Mouse (Mus musculus) heart, postnatal 10 days (tissue): ENCODE results near the gene Abcb8. TPM values are rescaled to one million over a fixed set of nuclear protein-coding genes. Genes with fewer than 3 reads are reported as not detected.

Source experiments
- DNase-seq, 2 experiments: peaks; one replicate each; pipeline ENCODE4 v3.0.0; 2021
- intact Hi-C: fragments of 180-260 bp; cut with DNase I; formaldehyde crosslinking; loops from one replicate; pipeline ENCODE4 v1.15.1; 2025
- total RNA-seq, 2 experiments: library from RNA; stranded (reverse); gene quantifications; 2 replicates each; pipeline ENCODE4 v1.2.3; 2021

Gene Abcb8
- total RNA-seq, 2 experiments from 2014 or later: 85.0 to 88.5 TPM

GRCm38 (mm10) chr5:24364963-24365362 lies 28.5 kb upstream of the Abcb8 start:
- intact Hi-C loops: loop anchor here (2.0 kb wide), 1 partner anchor 22 kb away; no protein-coding TSS in a partner anchor
- no peak for DNase-seq

- intact Hi-C loops: loop anchor here (2.0 kb wide), 1 partner anchor 21 kb away; no protein-coding TSS in a partner anchor
- DNase-seq: peak in 1 of 2 experiments; percentile 37
Measured at GRCm38 (mm10) chr5:24365528-24365927, 27.9 kb upstream of the Abcb8 start.

GRCm38 (mm10) chr5:24366426-24366825 lies 27.0 kb upstream of the Abcb8 start:
- no peak for DNase-seq
- intact Hi-C loops: no loop called here

GRCm38 (mm10) chr5:24369767-24370166 lies 23.7 kb upstream of the Abcb8 start:
- intact Hi-C loops: no loop called here
- DNase-seq: no peak

GRCm38 (mm10) chr5:24373807-24374206 lies 19.7 kb upstream of the Abcb8 start:
- no peak for DNase-seq
- intact Hi-C loops: no loop called here

- intact Hi-C loops: no loop called here
- DNase-seq: peak in 1 of 2 experiments; percentile 63
Measured at GRCm38 (mm10) chr5:24374216-24374615, 19.2 kb upstream of the Abcb8 start.

- no peak for DNase-seq
- intact Hi-C loops: no loop called here
Measured at GRCm38 (mm10) chr5:24374666-24375328, 18.7 kb upstream of the Abcb8 start.

- intact Hi-C loops: no loop called here
- no peak for DNase-seq
Measured at GRCm38 (mm10) chr5:24378700-24379099, 14.8 kb upstream of the Abcb8 start.

GRCm38 (mm10) chr5:24379501-24379900 lies 14.0 kb upstream of the Abcb8 start:
- DNase-seq: no peak
- intact Hi-C loops: no loop called here

GRCm38 (mm10) chr5:24380499-24380898 lies 13.0 kb upstream of the Abcb8 start:
- DNase-seq: no peak
- intact Hi-C loops: no loop called here

- intact Hi-C loops: no loop called here
Measured at GRCm38 (mm10) chr5:24381486-24381885, 12.0 kb upstream of the Abcb8 start.

GRCm38 (mm10) chr5:24381988-24382387 lies 11.5 kb upstream of the Abcb8 start:
- intact Hi-C loops: no loop called here

More at GRCm38 (mm10) chr5:24381486-24381885, 12.0 kb upstream of the Abcb8 start:
- DNase-seq: no peak

GRCm38 (mm10) chr5:24383026-24383859 lies 10.2 kb upstream of the Abcb8 start:
- intact Hi-C loops: no loop called here
- peak; percentile 94 to 95 for DNase-seq

More at GRCm38 (mm10) chr5:24381988-24382387, 11.5 kb upstream of the Abcb8 start:
- no peak for DNase-seq

GRCm38 (mm10) chr5:24384407-24384806 lies 9.1 kb upstream of the Abcb8 start:
- peak; percentile 62 to 66 for DNase-seq
- intact Hi-C loops: no loop called here

GRCm38 (mm10) chr5:24385374-24385773 lies 8.1 kb upstream of the Abcb8 start:
- DNase-seq: no peak
- intact Hi-C loops: no loop called here

GRCm38 (mm10) chr5:24385887-24386550 lies 7.4 kb upstream of the Abcb8 start:
- DNase-seq: no peak
- intact Hi-C loops: loop anchor here (2.0 kb wide), 1 partner anchor 21 kb away; the partner anchor contains the start of gene Nos3

- intact Hi-C loops: loop anchor here (2.0 kb wide), 1 partner anchor 23 kb away; the partner anchor contains the start of gene Nos3
- DNase-seq: peak; percentile 75 to 78
Measured at GRCm38 (mm10) chr5:24387264-24388241, 5.9 kb upstream of the Abcb8 start.

GRCm38 (mm10) chr5:24388246-24388915 lies 5.1 kb upstream of the Abcb8 start:
- intact Hi-C loops: no loop called here

GRCm38 (mm10) chr5:24389011-24389657 lies 4.3 kb upstream of the Abcb8 start:
- intact Hi-C loops: no loop called here
- DNase-seq: peak; percentile 46 to 61

More at GRCm38 (mm10) chr5:24388246-24388915, 5.1 kb upstream of the Abcb8 start:
- DNase-seq: no peak
